Mouse (Mus musculus) A20 (cell line): ENCODE results near the gene Ppm1d.

Source experiments
- DNase-seq: peaks from one replicate; pipeline ENCODE4 v3.0.0-alpha.2; 2011; ENCODE audit warnings: low read depth, low spot score

Gene Ppm1d

DNA sequence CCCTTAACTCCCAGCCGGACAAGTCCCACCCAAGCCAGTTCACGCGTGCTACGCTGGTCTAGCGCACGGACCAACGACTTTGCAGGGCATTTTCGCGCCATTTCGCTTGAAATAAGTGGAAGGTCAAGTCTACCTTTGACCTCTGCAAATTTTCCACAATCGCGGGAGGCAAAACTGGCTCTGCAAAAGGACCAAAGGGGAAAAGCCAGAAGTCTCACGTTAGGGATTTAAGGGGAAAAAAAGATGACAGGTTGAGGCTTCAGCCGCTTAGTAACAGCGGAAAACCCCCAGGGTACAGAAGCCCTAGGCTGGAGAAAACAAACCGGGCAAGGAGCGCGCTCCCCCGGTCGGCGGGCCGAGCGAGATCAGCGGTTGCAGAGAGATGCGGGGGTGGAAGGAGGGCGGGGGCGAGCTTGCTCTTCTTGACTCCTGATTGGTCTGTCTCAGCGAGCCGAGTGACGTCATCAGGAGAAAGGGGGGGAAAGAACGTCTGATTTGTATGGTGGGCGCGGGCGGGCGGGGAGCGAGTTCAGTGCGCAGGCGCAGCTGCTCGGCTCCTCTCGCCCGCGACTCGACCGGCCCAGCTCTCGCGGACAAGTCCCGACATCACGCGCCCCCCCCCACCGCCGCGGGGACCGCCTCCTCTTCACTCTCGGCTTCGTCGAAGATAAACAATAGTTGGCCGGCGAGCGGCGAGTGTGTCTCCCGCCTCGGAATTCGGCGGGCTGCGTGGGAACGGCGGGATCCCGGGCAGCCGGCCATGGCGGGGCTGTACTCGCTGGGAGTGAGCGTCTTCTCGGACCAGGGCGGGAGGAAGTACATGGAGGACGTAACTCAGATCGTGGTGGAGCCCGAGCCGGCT, at the start of gene Ppm1d:
Gene Ppm1d (plus strand): TSS at position 532 of the 862 bp plus-strand sequence.
- DNase-seq = peak; percentile 100

DNA sequence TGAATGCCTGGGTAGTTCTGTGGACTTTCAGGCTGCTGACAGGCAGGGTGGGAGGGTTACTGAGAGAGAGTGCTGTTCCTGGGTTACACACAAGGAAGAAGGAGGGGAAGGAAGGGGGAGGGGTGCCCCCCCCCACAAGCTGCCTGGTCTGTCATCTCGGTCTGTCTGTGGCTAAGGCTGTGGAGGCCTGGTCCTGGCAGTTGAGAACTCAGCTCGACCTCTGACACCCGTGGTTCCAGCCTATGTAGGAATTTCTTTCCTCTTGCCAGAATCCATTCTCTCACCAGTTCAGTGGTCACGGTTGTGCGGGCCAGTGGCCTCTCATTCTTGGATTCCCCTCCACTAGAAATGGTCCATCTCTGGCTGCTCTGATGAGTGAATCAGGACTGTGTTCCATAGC, 46.4 kb upstream of the Ppm1d start:
- DNase-seq = no peak

DNA sequence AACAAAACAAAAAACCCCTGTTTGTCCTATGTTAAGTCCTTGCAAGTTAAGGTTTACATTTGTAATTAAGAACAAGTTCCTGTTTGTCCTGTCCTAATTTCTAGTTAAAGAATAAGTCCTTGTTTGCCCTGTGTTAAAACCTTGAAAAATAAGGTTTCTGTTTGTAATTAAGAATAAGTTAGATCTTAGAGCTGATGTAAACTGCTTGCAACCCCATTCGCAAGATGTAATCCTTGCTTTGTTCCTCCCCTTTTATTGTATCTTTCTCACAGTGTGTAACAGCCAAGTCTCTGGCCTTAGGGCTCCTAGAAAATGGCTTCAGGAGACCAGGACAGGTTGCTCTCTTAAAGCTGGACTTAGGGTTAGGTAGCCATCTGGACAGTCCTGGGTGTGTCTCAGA, 43.7 kb upstream of the Ppm1d start:
- no peak for DNase-seq

DNA sequence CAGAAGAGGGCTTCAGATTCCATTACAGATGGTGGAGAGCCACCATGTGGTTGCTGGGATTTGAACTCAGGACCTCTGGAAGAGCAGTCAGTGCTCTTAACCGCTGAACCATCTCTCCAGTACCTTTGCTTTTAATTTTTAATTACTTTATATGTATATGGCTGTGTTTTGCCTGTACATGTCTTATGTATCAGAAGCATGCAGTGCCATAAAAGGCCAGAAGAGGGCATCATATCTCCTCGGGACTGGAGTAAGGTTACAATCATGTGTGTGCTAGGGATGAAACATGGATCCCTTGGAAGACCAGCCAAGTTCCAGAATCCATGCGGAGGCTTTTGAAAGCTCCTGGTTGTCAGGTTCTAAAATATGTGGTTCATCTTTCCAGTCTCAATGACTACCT, 40.4 kb upstream of the Ppm1d start:
- peak; percentile 79 for DNase-seq

DNA sequence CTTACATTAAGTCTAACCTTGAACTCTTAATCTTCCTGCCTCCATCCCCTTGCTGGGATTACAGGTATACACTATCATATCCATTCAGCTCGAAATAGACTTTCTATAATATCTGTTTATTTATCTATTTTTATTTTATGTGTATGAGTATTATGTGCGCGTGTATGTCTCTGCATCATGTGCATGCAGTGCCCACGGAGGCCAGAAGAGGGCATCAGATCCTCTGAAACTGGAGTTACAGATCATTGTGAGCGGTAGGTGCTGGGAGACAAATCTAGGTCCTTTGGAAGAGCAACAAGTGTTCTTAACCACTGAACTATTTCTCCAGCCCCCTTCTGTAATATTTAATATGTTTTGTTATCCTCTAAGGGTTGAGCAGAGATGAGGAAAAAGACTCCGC, 37.7 kb upstream of the Ppm1d start:
- peak; percentile 48 for DNase-seq

DNA sequence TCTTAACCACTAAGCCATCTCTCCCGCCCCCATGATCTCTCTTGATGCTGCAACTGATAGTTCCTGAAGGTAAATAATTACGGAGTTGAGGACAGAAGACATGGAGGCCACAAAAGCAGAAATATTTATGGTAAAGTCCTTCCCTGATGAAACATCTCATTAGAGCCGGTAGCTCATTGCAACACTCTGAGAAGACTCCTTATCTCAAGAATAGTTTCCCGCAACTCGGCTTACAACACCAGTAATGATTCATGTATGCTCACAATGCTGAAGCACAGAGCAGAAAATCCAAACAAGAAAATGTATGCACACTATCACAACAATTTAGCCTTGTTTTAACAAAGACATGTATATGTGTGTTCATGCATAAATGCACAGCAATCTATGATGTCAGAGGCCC, 35.9 kb upstream of the Ppm1d start:
- DNase-seq = no peak

DNA sequence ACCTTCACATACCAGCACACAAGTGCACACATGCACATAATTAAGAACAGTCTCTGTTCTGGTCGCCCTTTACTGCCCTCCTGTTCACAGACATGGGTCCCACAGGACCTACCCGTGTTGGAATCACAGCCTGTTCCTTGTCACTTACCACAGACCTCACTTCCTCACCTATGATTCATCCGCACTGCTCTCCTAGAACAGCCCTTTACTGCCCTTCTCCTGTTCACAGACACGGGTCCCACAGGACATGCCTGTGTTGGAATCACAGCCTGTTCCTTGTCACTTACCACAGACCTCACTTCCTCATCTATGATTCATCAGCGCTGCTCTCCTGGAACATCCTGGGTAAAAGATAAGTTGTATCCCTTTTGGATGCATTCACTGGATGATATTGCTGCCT, 33.4 kb upstream of the Ppm1d start:
- DNase-seq = no peak

DNA sequence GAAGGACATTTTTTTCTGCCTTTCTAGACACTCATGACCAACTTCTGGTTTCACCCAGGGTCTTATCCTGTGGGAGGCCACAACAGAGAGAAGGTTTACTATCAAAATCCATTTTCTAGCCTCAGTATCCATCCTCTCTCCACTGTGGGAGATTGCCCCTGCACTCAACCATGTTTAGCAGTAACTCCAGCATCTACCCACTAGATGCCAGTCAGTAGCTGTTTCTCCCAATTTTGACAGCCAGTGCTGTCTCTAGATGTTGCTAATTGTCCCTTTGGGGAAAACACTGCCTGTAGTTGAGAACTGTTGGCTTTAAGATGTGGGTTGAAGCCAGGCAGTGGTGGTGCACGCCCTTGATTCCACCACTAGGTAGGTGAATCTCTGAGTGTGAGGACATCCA, 32.9 kb upstream of the Ppm1d start:
- no peak for DNase-seq

DNA sequence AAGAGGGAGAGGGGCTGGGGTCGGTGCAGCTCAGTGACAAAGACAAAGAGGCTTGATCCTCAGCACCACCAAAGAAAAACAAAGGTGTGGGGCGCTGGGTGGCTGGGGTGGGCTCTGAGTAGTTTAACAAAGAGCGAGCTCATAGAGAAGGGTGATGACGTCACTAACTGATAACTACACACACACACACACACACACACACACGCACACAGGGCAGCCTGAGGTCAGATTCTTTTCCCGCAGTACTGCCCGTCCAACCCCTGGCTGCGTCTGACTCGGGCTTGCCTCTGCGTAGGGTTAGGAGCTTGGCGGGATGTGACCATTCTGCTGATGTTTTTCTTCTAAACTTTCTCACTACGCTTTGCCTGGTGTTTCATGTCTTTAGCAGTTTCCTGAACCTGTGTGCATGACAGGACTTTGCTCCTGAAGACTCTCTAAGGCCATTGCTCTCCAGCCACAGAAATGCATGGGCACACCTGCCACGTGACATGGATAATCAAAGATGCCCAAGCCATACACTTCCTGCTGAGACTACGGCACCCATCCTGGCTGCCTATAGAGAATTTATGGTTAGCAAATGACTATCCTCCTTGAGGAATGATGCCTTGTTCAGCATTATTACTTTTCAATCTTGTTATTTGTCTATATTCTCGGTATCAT, 29.7 kb upstream of the Ppm1d start:
- DNase-seq = no peak

DNA sequence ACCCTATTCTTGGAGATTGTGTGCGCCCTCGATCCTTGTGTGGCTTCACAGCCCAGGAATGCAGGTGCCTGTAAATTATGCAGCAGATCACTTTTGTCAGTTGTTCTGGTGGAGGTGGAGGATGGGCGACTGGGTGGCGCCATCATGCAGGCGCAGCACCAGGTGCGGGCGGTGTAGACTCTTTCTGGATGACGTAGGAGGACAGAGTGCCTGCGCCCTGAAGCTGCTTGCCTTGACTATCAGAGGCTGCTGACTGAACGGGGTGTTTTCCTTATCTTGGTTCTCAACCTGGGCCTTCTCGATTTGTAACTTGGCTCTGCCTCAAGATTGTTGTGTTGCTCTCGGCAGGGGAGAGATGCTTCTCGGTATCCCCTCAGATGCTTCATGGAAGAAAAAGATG, 13.1 kb upstream of the Ppm1d start:
- no peak for DNase-seq

DNA sequence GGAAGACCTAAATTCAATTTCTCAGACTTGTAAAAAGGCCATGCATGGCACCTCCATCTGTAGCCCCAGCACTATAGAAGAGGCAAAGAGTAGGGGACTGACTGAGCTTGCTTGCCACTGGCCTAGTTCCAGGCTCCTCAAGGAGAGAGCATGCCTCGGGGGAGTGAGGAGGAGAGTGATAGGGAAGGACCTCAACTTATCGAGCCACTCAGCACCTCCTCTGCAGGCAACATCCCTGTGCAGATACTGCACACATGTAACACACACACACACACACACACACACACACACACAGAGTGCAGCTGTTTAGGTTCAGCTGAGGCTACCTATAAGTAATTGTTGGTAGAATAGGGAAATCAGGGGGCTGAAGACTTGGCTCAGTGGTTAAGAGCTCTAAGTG, 11.2 kb upstream of the Ppm1d start:
- DNase-seq = no peak

DNA sequence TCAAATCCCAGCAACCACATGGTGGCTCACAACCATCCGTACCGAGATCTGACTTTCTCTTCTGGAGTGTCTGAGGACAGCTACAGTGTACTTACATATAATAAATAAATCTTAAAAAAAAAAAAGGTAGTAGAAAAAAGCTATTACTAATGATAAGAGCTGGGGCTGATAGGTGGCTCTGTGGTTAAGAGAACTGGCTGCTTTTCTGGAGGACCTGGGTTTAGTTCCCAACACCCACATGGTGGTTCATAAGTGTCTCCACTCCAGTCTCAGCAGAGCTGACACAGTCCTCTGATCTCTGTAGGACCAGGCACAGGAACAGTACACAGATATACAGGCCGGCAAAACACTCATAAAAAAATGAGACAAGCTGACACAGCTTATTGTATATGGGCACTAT, 9.9 kb upstream of the Ppm1d start:
- no peak for DNase-seq

DNA sequence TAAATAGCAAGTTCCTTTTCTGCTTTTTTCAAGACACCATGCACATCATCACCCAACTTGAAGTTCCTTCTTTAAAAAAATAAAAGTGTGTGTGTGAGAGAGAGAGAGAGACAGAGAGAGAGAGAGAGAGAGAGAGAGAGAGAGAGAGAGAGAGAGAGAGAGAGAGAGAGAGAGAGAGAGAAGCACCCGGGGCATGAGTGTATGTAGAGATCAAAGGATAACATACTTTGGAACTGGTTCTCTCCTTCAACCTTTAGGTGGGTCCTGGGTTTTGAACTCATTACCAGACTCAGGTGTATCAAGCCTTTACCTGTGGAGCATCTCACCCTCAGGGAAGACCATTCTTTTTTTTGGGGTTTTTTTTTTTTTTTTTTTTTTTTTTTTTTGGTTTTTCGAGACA, 9.2 kb upstream of the Ppm1d start:
- DNase-seq = no peak

DNA sequence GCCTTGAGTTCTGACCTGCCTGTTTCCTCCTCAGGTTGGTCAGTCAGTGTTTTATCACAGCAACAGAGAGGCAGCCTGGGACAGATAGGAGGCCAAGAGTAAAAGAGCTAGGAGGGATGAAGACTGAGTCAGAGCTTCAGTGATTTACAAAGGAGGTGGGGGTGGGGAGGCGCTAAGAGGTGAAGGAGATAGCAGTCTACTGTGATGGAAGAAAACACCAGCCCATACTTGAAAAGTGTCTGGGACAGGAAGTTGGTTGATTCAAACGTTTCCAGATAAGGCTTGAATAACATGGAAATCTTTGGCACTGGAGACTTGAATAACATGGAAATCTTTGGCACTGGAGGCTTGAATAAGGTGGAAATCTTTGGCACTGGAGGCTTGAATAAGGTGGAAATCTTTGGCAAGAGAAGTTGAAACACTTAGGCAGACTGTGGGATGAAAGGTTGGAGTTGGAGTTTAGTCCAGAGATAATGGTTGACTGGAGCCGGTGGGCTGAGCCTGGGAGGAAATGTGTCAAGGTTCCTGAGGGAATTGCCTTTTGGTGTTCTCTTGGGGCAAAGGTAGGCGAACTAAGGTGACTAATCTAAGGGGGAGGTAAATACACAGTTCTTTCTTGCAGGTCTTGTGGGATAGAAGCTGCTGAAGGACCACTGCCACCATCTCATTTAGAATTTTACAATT, 4.3 kb upstream of the Ppm1d start:
- DNase-seq = no peak

DNA sequence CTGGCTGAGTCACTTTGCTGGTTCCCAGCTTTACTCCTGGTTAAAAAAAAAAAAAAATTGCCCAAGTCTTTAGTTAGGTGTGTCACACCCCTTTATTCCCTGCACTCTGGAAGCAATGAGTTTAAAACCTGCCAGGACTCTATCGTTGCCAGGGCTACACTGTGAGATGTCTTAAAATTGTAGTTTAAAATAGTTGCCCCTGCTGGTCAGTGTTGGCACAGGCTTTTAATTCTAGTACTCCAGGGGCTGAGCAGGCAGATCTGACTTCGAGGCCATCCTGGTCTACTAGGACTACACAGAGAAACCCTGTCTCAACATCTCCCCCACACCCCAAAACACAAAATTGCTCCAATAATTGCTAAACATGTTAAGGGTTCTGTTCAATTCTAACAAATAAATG, 2.2 kb upstream of the Ppm1d start:
- peak; percentile 53 for DNase-seq

DNA sequence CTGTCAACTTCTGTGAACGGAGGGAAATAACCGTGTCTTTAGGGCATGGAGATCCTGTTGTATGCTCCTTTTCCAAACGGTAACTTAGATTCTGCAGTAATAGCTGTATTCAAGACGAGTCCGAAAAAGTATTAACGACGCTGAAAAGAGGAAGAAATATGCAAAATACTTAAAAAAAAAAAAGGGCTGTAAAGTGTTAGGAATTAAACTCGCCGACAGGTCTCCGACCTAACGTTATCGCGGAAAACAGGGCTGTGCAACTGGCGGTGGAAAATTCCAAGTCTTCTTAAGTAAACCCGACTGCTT, 684 bp upstream of the Ppm1d start:
- no peak for DNase-seq

DNA sequence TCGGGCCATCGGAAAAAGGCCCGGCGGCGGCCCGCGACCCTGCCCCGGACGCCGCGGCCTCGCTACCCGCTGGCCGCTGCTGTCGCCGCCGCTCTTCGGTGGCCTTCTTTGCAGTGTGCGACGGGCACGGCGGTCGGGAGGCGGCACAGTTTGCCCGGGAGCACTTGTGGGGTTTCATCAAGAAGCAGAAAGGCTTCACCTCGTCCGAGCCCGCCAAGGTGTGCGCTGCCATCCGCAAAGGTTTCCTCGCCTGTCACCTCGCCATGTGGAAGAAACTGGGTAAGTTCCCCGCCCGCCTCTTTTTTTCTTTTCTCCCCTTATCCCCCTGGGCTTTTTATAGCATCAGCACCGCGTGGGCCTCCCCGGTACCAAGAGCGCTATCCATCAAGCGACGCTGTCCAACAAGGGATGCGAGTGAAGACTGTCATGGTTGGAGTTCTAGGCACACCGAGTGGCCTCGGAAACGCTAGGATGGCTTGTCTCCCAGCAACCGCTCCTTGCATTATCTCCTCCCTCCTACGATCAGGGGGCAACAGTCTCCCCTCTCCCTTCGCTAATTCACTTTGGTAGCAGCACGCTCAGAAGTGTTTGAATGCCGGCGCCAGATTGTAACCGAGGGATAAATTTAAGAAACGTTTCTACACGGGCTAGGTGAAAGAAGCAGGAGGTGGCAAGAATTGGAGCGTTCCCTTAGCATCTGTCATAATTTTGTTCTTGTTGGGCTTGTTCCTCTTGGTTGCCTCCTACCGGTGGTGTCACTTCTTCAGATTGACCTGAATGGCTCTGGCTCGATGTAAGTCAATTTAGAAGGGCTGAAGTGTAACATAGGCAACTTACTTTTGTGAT, 824 bp downstream of the Ppm1d start:
- DNase-seq = peak; percentile 87

DNA sequence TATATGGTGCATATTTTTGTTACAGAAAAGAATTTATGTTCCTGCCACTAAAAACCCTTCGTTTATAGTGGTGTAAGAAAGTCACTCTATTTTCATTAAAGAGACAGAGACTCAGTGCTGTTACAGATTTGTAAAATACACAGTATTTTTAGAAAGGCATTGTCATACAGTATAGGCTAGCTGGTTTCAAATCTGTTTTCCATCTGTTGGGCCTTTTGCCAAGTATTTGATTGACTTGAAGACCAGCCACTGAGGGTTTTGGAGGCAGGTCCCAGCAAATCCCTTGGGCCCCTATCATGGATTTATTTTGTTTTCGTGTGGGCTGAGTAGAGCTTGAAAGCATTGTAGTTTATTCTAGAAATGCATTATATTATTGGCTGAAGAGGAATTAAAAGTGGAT, 1.8 kb downstream of the Ppm1d start:
- DNase-seq = peak; percentile 85

DNA sequence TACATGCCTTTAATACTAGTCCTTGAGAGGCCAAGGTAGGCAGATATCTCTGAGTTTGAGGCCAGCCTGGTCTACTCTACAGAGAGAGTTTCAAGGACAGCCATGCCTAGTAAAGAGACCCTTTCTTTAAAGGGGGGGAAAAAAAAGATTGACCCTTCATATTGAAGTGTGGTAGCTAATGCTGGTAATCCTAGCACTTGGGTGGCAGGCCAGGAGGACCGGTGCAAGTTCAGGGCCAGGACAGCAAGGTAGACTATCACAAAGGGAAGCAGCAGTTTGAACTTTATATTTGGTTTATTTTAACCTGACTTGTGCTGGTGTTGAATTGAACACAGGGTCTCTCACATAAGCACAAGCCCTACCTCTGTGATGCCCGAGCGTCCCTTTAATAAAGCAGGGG, 2.3 kb downstream of the Ppm1d start:
- DNase-seq = no peak

DNA sequence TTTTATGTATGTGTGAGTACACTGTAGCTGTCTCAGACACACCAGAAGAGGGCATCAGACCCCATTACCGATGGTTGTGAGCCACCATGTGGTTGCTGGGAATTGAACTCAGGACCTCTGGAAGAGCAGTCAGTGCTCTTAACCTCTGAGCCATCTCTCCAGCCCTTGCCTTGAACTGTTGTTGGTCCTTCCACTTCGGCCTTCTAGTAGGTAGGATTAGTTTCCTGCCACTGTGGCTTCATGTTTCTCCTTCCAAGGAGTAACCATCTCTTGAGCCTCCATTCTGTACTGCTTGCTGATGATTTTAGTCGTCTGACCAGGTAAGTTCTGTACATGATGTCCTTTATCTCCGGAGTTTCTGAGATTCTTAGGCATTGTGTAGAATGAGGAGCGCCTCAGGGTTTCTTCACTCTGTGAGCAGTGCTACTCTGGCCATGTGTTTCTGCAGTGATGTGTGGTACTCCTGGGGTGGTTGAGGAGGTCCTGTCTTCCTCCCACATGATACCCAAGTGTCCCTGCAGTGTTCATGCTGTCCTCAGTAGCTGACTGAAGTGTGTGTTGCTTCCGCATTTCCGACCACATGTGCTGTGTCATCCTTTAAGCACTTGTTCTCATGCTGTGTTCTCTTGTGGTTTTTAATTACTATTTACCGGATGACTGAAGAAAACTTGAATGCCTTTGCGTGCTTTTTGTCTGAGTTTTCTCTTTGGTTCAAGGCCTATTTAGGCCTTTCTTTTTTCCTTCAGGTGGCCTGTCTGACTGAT, 12.7 kb downstream of the Ppm1d start:
- DNase-seq = no peak

DNA sequence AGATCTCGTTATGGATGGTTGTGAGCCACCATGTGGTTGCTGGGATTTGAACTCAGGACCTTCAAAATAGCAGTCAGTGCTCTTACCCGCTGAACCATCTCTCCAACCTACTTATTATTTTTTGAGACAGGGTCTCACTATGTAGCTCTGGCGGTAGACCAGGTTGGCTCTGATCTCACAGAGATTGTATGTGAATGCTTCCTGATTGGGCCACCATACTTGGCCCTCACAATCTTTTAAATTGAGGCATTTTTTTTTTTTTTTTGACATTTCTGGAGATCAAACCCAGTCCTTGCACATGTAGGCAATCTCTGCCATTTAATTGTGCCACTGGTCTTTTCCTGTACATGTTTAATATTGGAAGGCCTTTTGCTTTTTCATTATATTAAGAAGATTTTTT, 17.7 kb downstream of the Ppm1d start:
- no peak for DNase-seq
